31 mouse cellular contexts compared by ENCODE assay signal in genomic region chr6:39600851-39601250, GRCm38 (mm10). TPM values are rescaled to one million over a fixed set of nuclear protein-coding genes. Genes with fewer than 3 reads are reported as not detected.
"Had no signal": no experiment of that assay in that cellular context is flagged by ENCODE, and none has a peak within 500 bp of the region (broad histone marks: within the 10 kb centered on the region; RNA-seq: fewer than 3 reads in every experiment).

No protein-coding gene starts in this region.

- H3K9ac ChIP-seq: embryonic facial prominence, embryonic 12.5 days; embryonic facial prominence, embryonic 13.5 days; embryonic facial prominence, embryonic 15.5 days; forebrain, embryonic 12.5 days; forebrain, embryonic 13.5 days; forebrain, embryonic 15.5 days; forebrain, postnatal 0 days had no signal

- H3K27ac ChIP-seq: embryonic facial prominence, embryonic 10.5 days; embryonic facial prominence, embryonic 12.5 days; embryonic facial prominence, embryonic 13.5 days; embryonic facial prominence, embryonic 15.5 days; forebrain, embryonic 10.5 days; forebrain, embryonic 12.5 days; forebrain, embryonic 13.5 days; forebrain, embryonic 15.5 days; gastrocnemius, adult 2 months had no signal

- H3K9me3 ChIP-seq: embryonic facial prominence, embryonic 10.5 days; embryonic facial prominence, embryonic 12.5 days; embryonic facial prominence, embryonic 13.5 days; embryonic facial prominence, embryonic 15.5 days; forebrain, embryonic 10.5 days; forebrain, embryonic 12.5 days; forebrain, embryonic 13.5 days; forebrain, embryonic 15.5 days had no signal

- ATAC-seq: forebrain, embryonic 13.5 days; forebrain, embryonic 14.5 days; forebrain, embryonic 16.5 days; forebrain, postnatal 0 days had no signal

- H3K27me3 ChIP-seq: embryonic facial prominence, embryonic 12.5 days; embryonic facial prominence, embryonic 13.5 days; embryonic facial prominence, embryonic 15.5 days; forebrain, embryonic 12.5 days; forebrain, embryonic 13.5 days; forebrain, embryonic 15.5 days had no signal

- H3K4me2 ChIP-seq: embryonic facial prominence, embryonic 12.5 days; embryonic facial prominence, embryonic 13.5 days; embryonic facial prominence, embryonic 15.5 days; forebrain, embryonic 12.5 days; forebrain, embryonic 13.5 days; forebrain, embryonic 15.5 days had no signal

- H3K4me3 ChIP-seq: embryonic facial prominence, embryonic 10.5 days; embryonic facial prominence, embryonic 12.5 days; embryonic facial prominence, embryonic 13.5 days; embryonic facial prominence, embryonic 15.5 days; erythroblast, embryonic 14.5 days; forebrain, embryonic 10.5 days; forebrain, embryonic 12.5 days; forebrain, embryonic 13.5 days; forebrain, embryonic 15.5 days; gastrocnemius, adult 2 months had no signal

- H3K4me1 ChIP-seq: embryonic facial prominence, embryonic 10.5 days; embryonic facial prominence, embryonic 12.5 days; embryonic facial prominence, embryonic 13.5 days; embryonic facial prominence, embryonic 15.5 days; forebrain, embryonic 10.5 days; forebrain, embryonic 12.5 days; forebrain, embryonic 13.5 days; forebrain, embryonic 15.5 days had no signal

- DNase-seq: cerebellum, adult 2 months; cerebellum, adult 8-10 months; cerebellum, adult 9-10 months; cerebellum, adult 9-11 months; cerebellum, postnatal 10 days; cerebellum, postnatal 14 days; cerebellum, postnatal 25 days; cerebellum, postnatal 36 days; embryo, embryonic 11 days; forebrain, postnatal 0 days; gastrocnemius, adult 2 months; gastrocnemius, postnatal 10 days; gastrocnemius, postnatal 14 days; gastrocnemius, postnatal 25 days; gastrocnemius, postnatal 36 days; heart, adult 11 months; heart, adult 18-20 months had no signal

RNA-seq across cellular contexts. Expression of gene Gm42420, which starts 15.3 kb away (rescaled TPM):
- polyA plus RNA-seq: embryonic facial prominence, embryonic 10.5 days; embryonic facial prominence, embryonic 11.5 days; embryonic facial prominence, embryonic 12.5 days; embryonic facial prominence, embryonic 13.5 days; embryonic facial prominence, embryonic 14.5 days; erythroblast, embryonic 14.5 days; forebrain, embryonic 11.5 days; forebrain, embryonic 13.5 days; forebrain, embryonic 14.5 days; forebrain, embryonic 16.5 days had no signal

RNA-seq across cellular contexts. Expression of gene Dennd2a, which starts 43.2 kb away (rescaled TPM):
- polyA plus RNA-seq: erythroblast, embryonic 14.5 days had no signal
